Mouse (Mus musculus) liver, postnatal 0 days (tissue): ENCODE measurements around the gene Cdh9. TPM values are rescaled to one million over a fixed set of nuclear protein-coding genes. Genes with fewer than 3 reads are reported as not detected.

Experiments
- ATAC-seq: fragments of 200-750 bp; cut with Nextera tagmentation; 2 replicates; pipeline ENCODE4 v1.8.0; 2017; ENCODE audit warnings: mild to moderate bottlenecking, moderate library complexity
- DNase-seq: peaks from one replicate; pipeline ENCODE4 v3.0.0-alpha.2; 2016
- H3K27ac ChIP-seq: fragments of 300-500 bp; sonication (generic); 2 replicates; pipeline ENCODE4 v1.5.1; 2014; ENCODE audit warnings: antibody characterized with exemption, moderate library complexity, mild to moderate bottlenecking, low read depth
- H3K27me3 ChIP-seq: fragments of 300-500 bp; sonication (generic); 2 replicates; pipeline ENCODE4 v1.6.1; 2014; ENCODE audit warnings: low read length, control low read depth, mixed read lengths; ENCODE audit not compliant: insufficient read depth
- H3K36me3 ChIP-seq: fragments of 300-500 bp; sonication (generic); replicated peaks from 2 replicates; pipeline ENCODE4 v1.6.1; 2014; ENCODE audit warnings: mild to moderate bottlenecking, control low read depth, low read length, moderate library complexity, mixed read lengths; ENCODE audit not compliant: insufficient read depth
- H3K4me1 ChIP-seq: fragments of 300-500 bp; sonication (generic); 2 replicates; pipeline ENCODE4 v1.6.1; 2014; ENCODE audit warnings: antibody characterized with exemption, mild to moderate bottlenecking, control low read depth; ENCODE audit not compliant: insufficient read depth
- H3K4me2 ChIP-seq: fragments of 300-500 bp; sonication (generic); 2 replicates; pipeline ENCODE4 v1.6.1; 2014; ENCODE audit warnings: low read depth, mild to moderate bottlenecking, low read length, moderate library complexity, mixed read lengths
- H3K4me3 ChIP-seq: fragments of 300-500 bp; sonication (generic); 2 replicates; pipeline ENCODE4 v1.5.1; 2014; ENCODE audit warnings: low read depth, low read length
- H3K9ac ChIP-seq: fragments of 300-500 bp; sonication (generic); replicated peaks from 2 replicates; pipeline ENCODE4 v1.6.1; 2014; ENCODE audit warnings: mild to moderate bottlenecking, moderate library complexity
- H3K9me3 ChIP-seq: fragments of 300-500 bp; sonication (generic); 2 replicates; pipeline ENCODE4 v1.6.1; 2016; ENCODE audit warnings: mild to moderate bottlenecking, control low read depth, low read length, mixed read lengths
- CTCF ChIP-seq: sonication (generic); IDR thresholded peaks from 2 replicates; pipeline ENCODE4 v1.5.1; 2016; ENCODE audit warnings: antibody characterized with exemption, low read depth
- EP300 ChIP-seq: IDR thresholded peaks from 2 replicates; pipeline ENCODE4 v1.6.1; 2016; ENCODE audit warnings: antibody characterized with exemption, low read depth, mild to moderate bottlenecking
- WGBS: fragments of 180-500 bp; shearing (Covaris S2); extraction: QIAGEN DNeasy Blood & Tissue Kit; methylation state at CpG from one replicate; pipeline ENCODE4 v1.1.7; 2014; ENCODE audit not compliant: insufficient replicate concordance; 5-methylcytosine and 5-hydroxymethylcytosine counted together
- polyA plus RNA-seq: library from polyadenylated mRNA; unstranded; fragments of >200 nt; fragmentation: Nextera tagmentation; extraction: Ambion mirVana; gene quantifications from 2 replicates; pipeline ENCODE4 v1.2.1, GENCODE M21; 2015

The Cdh9 gene
- polyA plus RNA-seq, 1 experiment from 2014 or later, result not detected

DNA sequence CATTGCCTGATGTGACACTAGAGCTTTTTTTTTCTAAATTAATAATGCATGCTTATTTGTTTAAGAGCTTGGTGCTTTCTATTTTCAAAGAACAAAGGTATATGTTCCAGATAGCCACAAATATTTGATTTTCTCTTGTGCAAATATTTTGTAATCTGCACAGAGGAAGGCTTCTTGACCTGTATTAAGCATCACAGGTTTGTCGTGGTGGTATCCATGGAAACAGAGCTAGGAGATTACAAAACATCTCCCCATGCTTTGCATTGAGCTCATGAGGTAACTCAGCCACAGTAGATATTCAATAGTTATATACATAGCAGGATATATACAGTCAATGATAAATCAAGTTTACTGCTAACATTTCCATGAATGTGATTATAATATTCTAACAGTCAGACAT is 56.0 kb downstream of the Cdh9 start:
- no peaks in the 10 kb centered on the region for H3K9me3 ChIP-seq
- DNase-seq, result peak; percentile 15
- no peak overlapping the region for H3K9ac ChIP-seq
- no peak overlapping the region for H3K4me3 ChIP-seq
- peak; percentile 96 for ATAC-seq
- H3K36me3 ChIP-seq, result no peaks in the 10 kb centered on the region
- H3K27me3 ChIP-seq, result no peaks in the 10 kb centered on the region
- H3K4me2 ChIP-seq, result no peak overlapping the region
- H3K4me1 ChIP-seq, result no peaks in the 10 kb centered on the region
- TF ChIP-seq EP300, result no peak
- TF ChIP-seq CTCF, result no peak
- H3K27ac ChIP-seq, result no peak overlapping the region
- WGBS, result 37% methylated on average over 1 of the region's 1 CpGs

DNA sequence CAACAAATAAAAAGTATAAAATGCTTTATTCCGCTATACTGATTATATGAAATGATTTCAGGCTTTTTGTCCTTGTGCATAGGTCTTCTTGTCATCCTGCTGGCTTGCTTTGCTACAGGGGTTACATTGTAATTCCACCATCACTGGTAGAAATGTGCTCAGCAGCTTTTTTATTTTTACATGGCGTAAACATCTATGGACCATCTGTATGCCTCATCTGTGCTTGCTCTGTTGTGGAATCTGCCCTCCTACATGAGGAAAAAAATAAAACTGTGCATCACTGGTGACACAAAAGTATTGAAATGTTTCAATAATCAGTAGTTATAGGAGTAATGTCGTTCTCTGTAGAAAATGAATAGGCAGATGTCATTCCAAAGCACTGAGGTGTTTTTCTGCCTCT is 64.3 kb downstream of the Cdh9 start:
- Histone ChIP-seq H3K27me3 (no peaks in the 10 kb centered on the region), H3K9me3 (no peaks in the 10 kb centered on the region), H3K9ac (no peak overlapping the region), H3K4me2 (no peak overlapping the region), H3K36me3 (no peaks in the 10 kb centered on the region), H3K27ac (no peak overlapping the region), H3K4me1 (no peaks in the 10 kb centered on the region), H3K4me3 (no peak overlapping the region)
- WGBS, result 65% methylated on average over 3 of the region's 3 CpGs
- no peak for DNase-seq
- ATAC-seq, result no peak
- TF ChIP-seq EP300 (no peak), CTCF (no peak)

DNA sequence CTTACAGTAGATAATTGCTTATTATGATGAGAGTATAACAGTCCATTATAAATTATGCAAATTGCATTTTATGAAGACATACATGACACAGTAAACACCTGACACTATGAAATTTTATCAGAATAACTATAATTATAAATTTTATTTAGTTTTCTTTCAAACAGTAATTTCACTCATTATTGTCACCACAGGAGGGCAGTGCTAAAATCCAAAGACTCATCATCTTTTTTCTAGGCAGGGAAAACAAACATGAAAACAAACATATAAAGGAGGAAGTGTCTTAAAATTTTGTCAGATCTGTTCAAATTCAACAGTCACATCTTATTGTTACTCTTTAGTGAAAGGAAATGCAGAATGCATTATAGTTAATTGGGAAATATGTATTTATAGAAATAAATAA is 72.7 kb downstream of the Cdh9 start:
- H3K27ac ChIP-seq, result no peak overlapping the region
- H3K4me1 ChIP-seq, result no peaks in the 10 kb centered on the region

DNA sequence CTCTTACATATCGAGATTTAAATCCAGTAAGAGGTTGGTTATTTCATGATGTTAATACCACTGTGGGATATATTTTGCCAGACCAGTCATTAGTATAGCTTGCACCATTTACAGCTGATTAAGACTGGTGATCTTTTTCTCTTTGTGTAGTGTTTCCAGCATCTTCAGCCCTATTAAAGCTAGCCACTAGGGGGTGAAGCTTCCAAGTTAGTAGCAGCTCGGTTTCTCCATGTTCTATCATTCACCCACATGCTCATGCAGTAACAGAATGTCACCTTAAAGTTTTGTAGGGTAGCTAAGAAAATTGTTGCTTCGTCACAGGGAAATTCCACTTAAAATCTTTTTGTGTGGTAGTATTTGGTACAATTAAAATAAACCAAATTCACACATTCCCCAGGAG is 82.2 kb downstream of the Cdh9 start:
- no peak overlapping the region for H3K4me3 ChIP-seq
- H3K27ac ChIP-seq, result no peak overlapping the region
- H3K36me3 ChIP-seq, result no peaks in the 10 kb centered on the region
- 49% methylated on average over 3 of the region's 3 CpGs for WGBS
- ATAC-seq, result no peak
- no peak for TF ChIP-seq CTCF
- no peak for TF ChIP-seq EP300
- DNase-seq, result no peak
- no peaks in the 10 kb centered on the region for H3K27me3 ChIP-seq
- H3K9me3 ChIP-seq, result no peaks in the 10 kb centered on the region
- H3K9ac ChIP-seq, result no peak overlapping the region
- H3K4me1 ChIP-seq, result no peaks in the 10 kb centered on the region
- no peak overlapping the region for H3K4me2 ChIP-seq

More for the DNA sequence above, 72.7 kb downstream of the Cdh9 start:
- no peaks in the 10 kb centered on the region for H3K27me3 ChIP-seq
- H3K36me3 ChIP-seq, result no peaks in the 10 kb centered on the region
- no peak overlapping the region for H3K4me3 ChIP-seq
- H3K9ac ChIP-seq, result no peak overlapping the region
- TF ChIP-seq CTCF (no peak), EP300 (no peak)
- H3K4me2 ChIP-seq, result no peak overlapping the region
- H3K9me3 ChIP-seq, result no peaks in the 10 kb centered on the region
- no peak for ATAC-seq
- no peak for DNase-seq

DNA sequence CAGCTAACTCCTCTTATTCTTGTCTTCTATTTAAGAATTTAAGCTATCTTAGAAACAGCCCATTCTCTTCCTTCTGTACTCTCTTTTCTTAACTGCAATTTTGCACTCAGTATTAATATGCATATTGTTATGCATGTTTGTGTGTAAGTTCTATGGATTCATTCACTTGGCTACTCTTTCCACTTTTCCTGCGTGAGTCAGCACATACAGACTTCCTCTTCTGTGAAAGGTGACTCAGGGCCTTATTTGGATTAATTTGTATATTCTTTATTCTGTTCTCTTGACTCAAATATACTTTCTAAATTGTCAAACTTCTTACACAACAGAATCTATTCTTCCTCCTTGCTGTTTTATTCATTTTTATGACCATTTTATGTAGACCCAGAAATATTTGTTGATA is 85.5 kb downstream of the Cdh9 start:
- no peak for ATAC-seq
- no peaks in the 10 kb centered on the region for H3K9me3 ChIP-seq
- DNase-seq, result no peak
- H3K4me3 ChIP-seq, result no peak overlapping the region
- no peak overlapping the region for H3K27ac ChIP-seq
- WGBS, result 62% methylated on average over 1 of the region's 1 CpGs
- no peaks in the 10 kb centered on the region for H3K4me1 ChIP-seq
- no peaks in the 10 kb centered on the region for H3K27me3 ChIP-seq
- H3K36me3 ChIP-seq, result no peaks in the 10 kb centered on the region
- H3K9ac ChIP-seq, result no peak overlapping the region
- no peak overlapping the region for H3K4me2 ChIP-seq
- TF ChIP-seq EP300, result no peak
- no peak for TF ChIP-seq CTCF

DNA sequence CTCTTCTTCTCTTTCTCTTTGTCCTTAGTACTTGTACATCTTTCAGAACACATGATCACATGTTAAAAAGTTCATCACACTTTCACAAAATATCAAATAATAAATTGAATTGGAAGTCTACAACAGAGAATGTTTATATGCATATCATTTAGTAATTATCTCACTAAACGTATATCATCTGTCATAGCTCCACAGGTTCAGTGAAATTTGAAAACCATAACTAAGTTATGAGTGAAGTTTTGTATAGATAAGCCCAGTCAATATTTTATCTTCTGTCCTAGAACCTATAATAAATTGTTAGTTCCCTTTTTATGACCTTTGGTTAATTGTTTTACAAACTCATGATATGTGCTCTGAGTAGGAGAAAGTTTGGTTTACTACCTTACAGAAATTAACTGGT is 106.2 kb downstream of the Cdh9 start:
- H3K4me3 ChIP-seq, result no peak overlapping the region
- H3K9me3 ChIP-seq, result no peaks in the 10 kb centered on the region
- no peaks in the 10 kb centered on the region for H3K36me3 ChIP-seq
- 69% methylated on average over 1 of the region's 1 CpGs for WGBS
- H3K27ac ChIP-seq, result no peak overlapping the region
- H3K27me3 ChIP-seq, result no peaks in the 10 kb centered on the region
- H3K4me1 ChIP-seq, result no peaks in the 10 kb centered on the region
- DNase-seq (no peak), ATAC-seq (no peak)
- no peak for TF ChIP-seq CTCF
- no peak for TF ChIP-seq EP300
- H3K4me2 ChIP-seq, result no peak overlapping the region
- no peak overlapping the region for H3K9ac ChIP-seq

DNA sequence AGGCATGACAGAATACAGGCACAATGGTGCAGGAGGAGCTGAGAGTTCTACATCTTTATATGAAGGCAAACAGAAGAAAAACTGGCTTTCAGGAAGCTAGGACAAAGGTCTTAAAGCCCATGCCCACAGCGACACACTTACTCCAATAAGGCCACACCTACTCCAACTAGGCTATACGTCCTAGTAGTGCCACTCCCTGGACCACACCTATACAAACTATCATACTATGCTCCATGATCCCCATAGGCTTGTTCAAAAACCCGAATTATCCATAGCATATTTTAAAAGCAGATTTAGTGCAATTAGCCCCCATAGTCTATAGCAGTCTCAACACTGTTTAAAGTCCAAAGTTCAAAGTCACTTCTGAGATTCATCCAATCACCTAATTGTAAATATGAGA is 154.0 kb downstream of the Cdh9 start:
- H3K27ac ChIP-seq, result no peak overlapping the region
- WGBS, result 64% methylated on average over 3 of the region's 3 CpGs

More for the DNA sequence above, 154.0 kb downstream of the Cdh9 start:
- H3K36me3 ChIP-seq, result no peaks in the 10 kb centered on the region
- H3K4me2 ChIP-seq, result no peak overlapping the region
- no peak overlapping the region for H3K9ac ChIP-seq
- ATAC-seq (no peak), DNase-seq (no peak)
- H3K9me3 ChIP-seq, result no peaks in the 10 kb centered on the region; the same call in 1 of the 2 replicates
- no peak for TF ChIP-seq EP300
- TF ChIP-seq CTCF, result no peak
- no peaks in the 10 kb centered on the region for H3K27me3 ChIP-seq
- H3K4me3 ChIP-seq, result no peak overlapping the region
- H3K4me1 ChIP-seq, result no peaks in the 10 kb centered on the region
